Mouse (Mus musculus) kidney, adult 2 months (tissue): ENCODE results near the gene Grip1.

Experiments
- CTCF ChIP-seq: fragments of 200-500 bp; conservative IDR thresholded peaks from 2 replicates; pipeline ENCODE4 v1.5.1; 2011; ENCODE audit warnings: low read depth, mild to moderate bottlenecking, control low read depth, low read length, moderate library complexity, mixed read lengths; ENCODE audit not compliant: insufficient read depth, insufficient read length
- POLR2A ChIP-seq: fragments of 200-500 bp; IDR thresholded peaks from one replicate; pipeline ENCODE4 v1.6.1; 2011; ENCODE audit warnings: low read depth, low read length, control low read depth

GRCm38 (mm10) chr10:119547875-119548274, 94.2 kb downstream of the Grip1 start:
- TF ChIP-seq POLR2A (no peak), CTCF (no peak)
